Mouse (Mus musculus) CD4-positive helper T cell, adult 2 months (primary cell): ENCODE data around the gene Gm21721.
"Not testable (repeated sequence)": the region's sequence is repeated elsewhere in the genome, so short reads cannot be mapped to it uniquely, and the experiment has no call there.

ENCODE experiments used
- DNase-seq: peaks from one replicate; pipeline ENCODE4 v3.0.0-alpha.2; 2012; ENCODE audit warnings: low read depth, missing footprints, low spot score

Gm21721 gene

DNA sequence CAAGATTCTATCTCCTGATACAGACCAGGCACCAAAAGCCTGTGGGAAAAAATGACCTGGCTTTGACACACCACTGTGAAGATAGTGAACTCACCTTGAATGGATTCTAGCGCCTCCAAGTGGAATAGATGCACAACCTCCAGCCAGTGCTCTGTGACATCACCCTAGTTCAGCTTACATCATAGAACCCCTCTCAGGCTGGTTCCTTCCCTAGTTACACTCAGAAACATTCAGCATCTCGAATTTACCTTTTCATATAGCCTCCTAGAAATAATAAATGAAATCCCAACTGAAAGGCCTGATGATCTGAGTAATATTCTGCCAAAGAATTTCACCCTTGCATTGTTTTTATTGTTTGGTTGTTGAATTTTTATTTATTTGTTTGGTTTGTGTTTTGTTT, at the start of gene Gm21721:
Gene Gm21721 (minus strand): TSS at position 101 of the 400 bp plus-strand sequence.
- DNase-seq = not testable (repeated sequence)
